Mouse (Mus musculus): ENCODE data around the gene Cadps. TPM values are rescaled to one million over a fixed set of nuclear protein-coding genes. Genes with fewer than 3 reads are reported as not detected.

Gene Cadps
- polyA plus RNA-seq, 1 experiment from 2014 or later: 4.7 TPM

- no peak for DNase-seq (ENCODE audit: low spot score)
These were observed 71.1 kb downstream of the Cadps start for GRCm38 (mm10) chr14:12751821-12752220.

- DNase-seq (ENCODE audit: low spot score): no peak
These were observed 91.9 kb downstream of the Cadps start for GRCm38 (mm10) chr14:12730979-12731378.

- DNase-seq (ENCODE audit: low spot score): no peak
These were observed 100.3 kb downstream of the Cadps start for GRCm38 (mm10) chr14:12722452-12723194.

- DNase-seq (ENCODE audit: low spot score): no peak
These were observed 104.1 kb downstream of the Cadps start for GRCm38 (mm10) chr14:12718766-12719165.

GRCm38 (mm10) chr14:12715906-12716659 is 106.8 kb downstream of the Cadps start:
- no peak for DNase-seq (ENCODE audit: low spot score)

- DNase-seq (ENCODE audit: low spot score): no peak
These were observed 115.5 kb downstream of the Cadps start for GRCm38 (mm10) chr14:12707395-12707794.

GRCm38 (mm10) chr14:12704461-12704860 is 118.4 kb downstream of the Cadps start:
- DNase-seq (ENCODE audit: low spot score): no peak

- DNase-seq (ENCODE audit: low spot score): no peak
These were observed 132.7 kb downstream of the Cadps start for GRCm38 (mm10) chr14:12690201-12690600.

- no peak for DNase-seq (ENCODE audit: low spot score)
These were observed 137.9 kb downstream of the Cadps start for GRCm38 (mm10) chr14:12685015-12685414.

GRCm38 (mm10) chr14:12680819-12681638 is 141.8 kb downstream of the Cadps start:
- DNase-seq (ENCODE audit: low spot score): no peak

- DNase-seq (ENCODE audit: low spot score): no peak
These were observed 161.4 kb downstream of the Cadps start for GRCm38 (mm10) chr14:12661430-12661829.

GRCm38 (mm10) chr14:12657351-12657750 is 165.5 kb downstream of the Cadps start:
- DNase-seq (ENCODE audit: low spot score): no peak

GRCm38 (mm10) chr14:12642868-12643512 is 179.9 kb downstream of the Cadps start:
- no peak for DNase-seq (ENCODE audit: low spot score)

GRCm38 (mm10) chr14:12638762-12639161 is 184.1 kb downstream of the Cadps start:
- no peak for DNase-seq (ENCODE audit: low spot score)

- no peak for DNase-seq (ENCODE audit: low spot score)
These were observed 185.6 kb downstream of the Cadps start for GRCm38 (mm10) chr14:12637121-12637754.

GRCm38 (mm10) chr14:12624256-12625130 is 198.4 kb downstream of the Cadps start:
- DNase-seq (ENCODE audit: low spot score): no peak

GRCm38 (mm10) chr14:12607025-12607424 is 215.9 kb downstream of the Cadps start:
- DNase-seq (ENCODE audit: low spot score): no peak

- no peak for DNase-seq (ENCODE audit: low spot score)
These were observed 216.7 kb downstream of the Cadps start for GRCm38 (mm10) chr14:12606202-12606601.

GRCm38 (mm10) chr14:12602080-12602479 is 220.8 kb downstream of the Cadps start:
- no peak for DNase-seq (ENCODE audit: low spot score)

GRCm38 (mm10) chr14:12595326-12595725 is 227.6 kb downstream of the Cadps start:
- DNase-seq (ENCODE audit: low spot score): no peak

Data from thymus, postnatal 0 days (tissue).